3 mouse cellular contexts compared by ENCODE assay signal in the genomic region with DNA sequence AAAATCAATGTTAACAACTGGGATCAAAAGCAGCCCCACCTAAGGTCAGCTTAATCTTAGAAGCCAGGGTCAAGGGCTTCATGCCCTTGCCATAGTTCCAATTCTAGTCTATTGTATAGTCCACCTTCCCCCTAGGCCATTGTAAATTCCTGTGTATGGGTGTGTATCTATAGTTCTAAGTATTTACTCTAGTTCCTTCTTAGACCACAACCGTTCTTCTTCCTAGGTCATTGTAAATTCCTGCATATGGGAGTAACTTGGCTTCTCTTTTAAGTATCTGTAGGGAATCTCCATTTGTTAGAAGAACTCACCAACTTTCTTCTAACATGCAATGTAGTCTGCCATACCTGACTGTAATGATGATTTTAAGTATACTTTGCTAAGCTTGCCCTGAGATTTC.
A peak's percentile ranks its signal among the peaks of the same experiment; 100 is the strongest.
DNase-seq lines count a peak whose midpoint lies in the region.

No protein-coding gene starts in this region.

- DNase-seq in ES-CJ7 (ENCODE audit: low read depth, low spot score) (peak; percentile 26), R1 (ENCODE audit: low read depth, low spot score) (peak; percentile 59), ZHBTc4 (ENCODE audit: low read depth, low spot score) (peak; percentile 52)
